In genomic region chr11:72411093-72411921, GRCm38 (mm10) we compare ENCODE assay signal across 8 mouse cellular contexts. TPM values are rescaled to one million over a fixed set of nuclear protein-coding genes. Genes with fewer than 3 reads are reported as not detected.
DNase-seq lines count a peak whose midpoint lies in the region; ATAC-seq and TF ChIP-seq lines count a peak whose summit lies in the region.

TSS of gene Smtnl2 (minus strand) at chr11:72411713.

- TF ChIP-seq POLR2A in spleen, adult 2 months (IDR thresholded peaks at IDR 0.05; ENCODE audit: low read depth, low read length): no peak

- peak within 1 kb of the TSS; percentile 64 for H3K27ac ChIP-seq in intestine, embryonic 14.5 days (ENCODE audit: low read depth)
- peak within 1 kb of the TSS; percentile 70 for H3K27ac ChIP-seq in limb, embryonic 12.5 days
- H3K27ac ChIP-seq in midbrain, embryonic 12.5 days (replicated peaks): no peak within 1 kb of the TSS
- H3K27ac ChIP-seq in spleen, adult 2 months (ENCODE audit: insufficient read depth, low read length): no peak within 1 kb of the TSS

- ATAC-seq in intestine, embryonic 14.5 days (replicated peaks; ENCODE audit: low FRiP score, low TSS enrichment, low read depth): peak; percentile 95
- ATAC-seq in limb, embryonic 12.5 days (ENCODE audit: insufficient number of reproducible peaks, insufficient read depth, low FRiP score, low TSS enrichment, low read depth): peak; percentile 80
- peak; percentile 92 for ATAC-seq in midbrain, embryonic 12.5 days (ENCODE audit: low FRiP score, low read depth)
- ATAC-seq in monocyte, adult 5-6 weeks (replicated peaks; ENCODE audit: insufficient number of reproducible peaks, low FRiP score, low TSS enrichment, poor library complexity, severe bottlenecking): no peak

- WGBS in intestine, embryonic 14.5 days: under 1% methylated on average over 84 of the region's 86 CpGs
- under 1% methylated on average over 86 of the region's 86 CpGs for whole genome bisulfite sequencing in limb, embryonic 12.5 days
- WGBS in midbrain, embryonic 12.5 days: under 1% methylated on average over 82 of the region's 86 CpGs
- WGBS in spleen, adult 2 months: under 1% methylated on average over 82 of the region's 86 CpGs

- H3K4me1 ChIP-seq in intestine, embryonic 14.5 days (replicated peaks; ENCODE audit: control insufficient read depth, insufficient read depth, low read length): peaks cover 15% of the 10 kb centered on the region
- H3K4me1 ChIP-seq in limb, embryonic 12.5 days (replicated peaks): peaks cover 57% of the 10 kb centered on the region
- peaks cover 18% of the 10 kb centered on the region for H3K4me1 ChIP-seq in midbrain, embryonic 12.5 days
- peaks cover 8% of the 10 kb centered on the region; the same call in 1 of the 2 replicates for H3K4me1 ChIP-seq in spleen, adult 2 months (ENCODE audit: control insufficient read depth, insufficient read depth, insufficient read length)

- H3K27me3 ChIP-seq in intestine, embryonic 14.5 days (replicated peaks; ENCODE audit: control insufficient read depth, insufficient read depth, low read length): no peaks in the 10 kb centered on the region
- peaks cover 51% of the 10 kb centered on the region for H3K27me3 ChIP-seq in limb, embryonic 12.5 days
- peaks cover 71% of the 10 kb centered on the region for H3K27me3 ChIP-seq in midbrain, embryonic 12.5 days
- H3K27me3 ChIP-seq in spleen, adult 2 months (ENCODE audit: control insufficient read depth, insufficient read depth, low read length): 0 out of 2 replicates have a peak, but pooled peaks cover 2% of the 10 kb centered on the region

- TF ChIP-seq CTCF in spleen, adult 2 months (IDR thresholded peaks at IDR 0.05; ENCODE audit: extremely low read depth, insufficient read depth, insufficient read length, insufficient replicate concordance): no peak

- peak within 1 kb of the TSS; percentile 57 for H3K4me3 ChIP-seq in intestine, embryonic 14.5 days (ENCODE audit: low read depth, low read length)
- H3K4me3 ChIP-seq in limb, embryonic 12.5 days (replicated peaks): peak within 1 kb of the TSS; percentile 69
- H3K4me3 ChIP-seq in midbrain, embryonic 12.5 days: peak within 1 kb of the TSS; percentile 57
- peak within 1 kb of the TSS; percentile 58 for H3K4me3 ChIP-seq in spleen, adult 2 months (ENCODE audit: extremely low read depth, insufficient read depth, insufficient read length)

- no peaks in the 10 kb centered on the region for H3K9me3 ChIP-seq in intestine, embryonic 14.5 days (ENCODE audit: control insufficient read depth, low read length)
- no peaks in the 10 kb centered on the region for H3K9me3 ChIP-seq in limb, embryonic 12.5 days
- H3K9me3 ChIP-seq in midbrain, embryonic 12.5 days: no peaks in the 10 kb centered on the region

- DNase-seq in R1 (ENCODE audit: low read depth, low spot score): peak; percentile 92
- peak; percentile 93 for DNase-seq in embryo, embryonic 10.5 days (ENCODE audit: low spot score)
- peak; percentile 85 to 91 for DNase-seq in gastrocnemius, postnatal 4 days (ENCODE audit: low spot score in 2 of 2)
- DNase-seq in intestine, embryonic 14.5 days (ENCODE audit: low spot score): peak; percentile 91
- peak in 1 of 2 experiments; percentile 32 for DNase-seq in spleen, adult 2 months (ENCODE audit: low read depth in 1 of 2, low spot score in 2 of 2)

- no peaks in the 10 kb centered on the region for H3K36me3 ChIP-seq in intestine, embryonic 14.5 days (ENCODE audit: control insufficient read depth, insufficient read depth, low read length)
- H3K36me3 ChIP-seq in limb, embryonic 12.5 days: no peaks in the 10 kb centered on the region
- H3K36me3 ChIP-seq in midbrain, embryonic 12.5 days: no peaks in the 10 kb centered on the region
- no peaks in the 10 kb centered on the region for H3K36me3 ChIP-seq in spleen, adult 2 months (ENCODE audit: control insufficient read depth, insufficient read depth, low read length)

- H3K9ac ChIP-seq in intestine, embryonic 14.5 days (ENCODE audit: low read length): peak within 1 kb of the TSS; percentile 68
- H3K9ac ChIP-seq in limb, embryonic 12.5 days (replicated peaks): peak within 1 kb of the TSS; percentile 69
- peak within 1 kb of the TSS; percentile 58 for H3K9ac ChIP-seq in midbrain, embryonic 12.5 days (replicated peaks)

- H3K4me2 ChIP-seq in intestine, embryonic 14.5 days (ENCODE audit: low read length): peak within 1 kb of the TSS; percentile 77
- peak within 1 kb of the TSS; percentile 98 for H3K4me2 ChIP-seq in limb, embryonic 12.5 days
- H3K4me2 ChIP-seq in midbrain, embryonic 12.5 days (replicated peaks): peak within 1 kb of the TSS; percentile 98

RNA-seq across cellular contexts. Expression of gene Smtnl2, which starts in this region (rescaled TPM):
- total RNA-seq in gastrocnemius, postnatal 4 days (2021): 100 to 1,000 TPM; 160 to 187 TPM
- polyA plus RNA-seq in intestine, embryonic 14.5 days (2014; fragmentation: Nextera tagmentation; extraction: Ambion mirVana): 26.2 and 34.5 TPM in 2 replicates
- polyA plus RNA-seq in limb, embryonic 12.5 days (2016; fragmentation: Nextera tagmentation; extraction: Ambion mirVana): 25.7 and 29.0 TPM in 2 replicates
- polyA plus RNA-seq in midbrain, embryonic 12.5 days (2016; fragmentation: Nextera tagmentation; extraction: Ambion mirVana): 3.5 and 4.0 TPM in 2 replicates
- polyA plus RNA-seq in spleen, adult 2 months (2012; rRNA removed): 0.98 and 1.6 TPM in 2 replicates
- not detected in 3 replicates for total RNA-seq in monocyte, adult 5-6 weeks (2017)

Comparison
In these comparisons a context has a peak if more than half of its experiments do, and no peak if none do; other contexts are left out.
1. RNA of gene Smtnl2 (total RNA-seq): 160 to 187 TPM in gastrocnemius, postnatal 4 days; not detected in monocyte, adult 5-6 weeks; every median in the first group is over 100 times any median in the second.
2. H3K27ac ChIP-seq: peak in intestine, embryonic 14.5 days (single experiment) and limb, embryonic 12.5 days (single experiment); none in midbrain, embryonic 12.5 days (single experiment) and spleen, adult 2 months (single experiment).
3. Peak in every context shown above with its lines, with median percentiles within 50 percentile points of each other: H3K4me2 ChIP-seq, H3K4me3 ChIP-seq and H3K9ac ChIP-seq.